Mouse (Mus musculus): ENCODE measurements around the gene Eif2s1. TPM values are rescaled to one million over a fixed set of nuclear protein-coding genes. Genes with fewer than 3 reads are reported as not detected.
"Not testable (repeated sequence)": the region's sequence is repeated elsewhere in the genome, so short reads cannot be mapped to it uniquely, and the experiment has no call there.

Gene Eif2s1
- polyA plus RNA-seq, 1 experiment from 2014 or later, result 147 TPM

DNA sequence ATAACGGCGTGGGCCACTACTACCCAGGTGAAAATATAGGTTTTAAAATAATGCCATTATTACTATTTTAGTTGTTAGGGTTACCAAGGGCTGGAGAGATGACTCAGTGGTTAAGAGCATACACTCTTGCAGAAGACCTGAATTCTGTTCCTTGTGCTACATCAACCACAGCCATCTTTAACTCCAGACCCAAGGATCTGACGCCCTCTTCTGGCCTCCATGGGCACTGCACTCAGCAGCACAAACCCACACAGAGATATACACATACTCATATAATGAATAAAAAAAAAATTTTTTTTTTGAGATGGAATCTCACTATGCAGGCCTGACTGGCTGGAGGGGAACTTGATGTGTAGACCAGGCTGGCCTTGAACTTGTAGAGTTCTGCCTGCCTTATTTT, 54.7 kb downstream of the Eif2s1 start:
- no peak for ATAC-seq (ENCODE audit: low FRiP score)
- H3K4me3 ChIP-seq (replicated peaks), result no peak overlapping the region
- no peak overlapping the region for H3K4me2 ChIP-seq
- 88% methylated on average over 3 of the region's 3 CpGs for WGBS
- H3K36me3 ChIP-seq, result no peaks in the 10 kb centered on the region
- no peak overlapping the region for H3K27ac ChIP-seq (replicated peaks)
- H3K9me3 ChIP-seq (replicated peaks), result no peaks in the 10 kb centered on the region
- H3K27me3 ChIP-seq (replicated peaks), result peaks cover 26% of the 10 kb centered on the region
- peaks cover 23% of the 10 kb centered on the region for H3K4me1 ChIP-seq
- no peak overlapping the region for H3K9ac ChIP-seq (replicated peaks)

DNA sequence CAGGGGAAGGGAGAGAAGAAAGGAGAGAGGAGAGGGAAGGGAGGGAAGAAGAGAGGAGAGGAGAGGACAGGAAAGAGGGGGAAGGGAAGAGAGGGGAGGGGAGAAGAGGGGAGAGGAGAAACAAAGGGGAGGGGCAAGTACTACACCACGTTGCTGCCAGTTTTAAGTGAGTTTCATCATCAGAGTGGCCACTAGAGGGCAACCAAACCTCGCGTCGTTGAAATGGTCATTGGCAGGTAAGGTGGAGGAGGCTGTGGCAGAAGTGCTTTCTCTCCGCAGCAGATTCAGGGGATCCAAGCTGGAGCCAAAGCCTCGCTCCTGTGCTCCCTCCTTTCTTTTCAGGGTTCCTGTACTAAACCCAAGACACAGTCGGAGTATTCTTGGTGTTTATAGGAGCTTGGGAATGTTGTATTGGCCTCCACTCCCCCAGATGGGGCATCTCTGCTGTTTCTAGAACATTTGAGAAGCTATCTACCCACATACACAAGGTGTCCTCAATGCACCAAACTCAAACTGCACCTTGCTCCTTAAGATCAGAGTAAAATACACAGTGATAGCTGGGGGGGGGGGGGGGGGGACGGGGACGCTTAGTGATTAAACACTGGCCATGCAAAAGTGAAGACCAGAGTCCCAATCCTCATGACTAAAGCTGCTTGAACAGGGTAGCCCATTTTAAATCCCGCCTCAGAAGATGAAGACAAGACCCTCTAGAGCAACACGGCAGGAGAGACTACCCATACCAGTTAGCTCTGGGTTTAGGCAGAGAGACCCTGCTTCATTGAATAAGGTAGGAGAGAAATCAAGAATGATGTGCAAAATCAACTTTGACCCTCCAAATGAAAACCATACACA, 56.8 kb downstream of the Eif2s1 start:
- H3K27me3 ChIP-seq (replicated peaks), result peaks cover 9% of the 10 kb centered on the region; the same call in 1 of the 2 replicates
- ATAC-seq (ENCODE audit: low FRiP score), result peak; percentile 84
- H3K4me3 ChIP-seq (replicated peaks), result peak overlapping the region; percentile 23
- 0 out of 2 replicates have a peak overlapping the region, but pooled peaks have one; percentile 34 for H3K9ac ChIP-seq (replicated peaks)
- no peaks in the 10 kb centered on the region for H3K9me3 ChIP-seq (replicated peaks)
- WGBS, result 11% methylated on average over 10 of the region's 11 CpGs
- H3K4me2 ChIP-seq, result peak overlapping the region; percentile 52
- no peaks in the 10 kb centered on the region for H3K36me3 ChIP-seq
- peaks cover 13% of the 10 kb centered on the region for H3K4me1 ChIP-seq
- no peak overlapping the region for H3K27ac ChIP-seq (replicated peaks)

DNA sequence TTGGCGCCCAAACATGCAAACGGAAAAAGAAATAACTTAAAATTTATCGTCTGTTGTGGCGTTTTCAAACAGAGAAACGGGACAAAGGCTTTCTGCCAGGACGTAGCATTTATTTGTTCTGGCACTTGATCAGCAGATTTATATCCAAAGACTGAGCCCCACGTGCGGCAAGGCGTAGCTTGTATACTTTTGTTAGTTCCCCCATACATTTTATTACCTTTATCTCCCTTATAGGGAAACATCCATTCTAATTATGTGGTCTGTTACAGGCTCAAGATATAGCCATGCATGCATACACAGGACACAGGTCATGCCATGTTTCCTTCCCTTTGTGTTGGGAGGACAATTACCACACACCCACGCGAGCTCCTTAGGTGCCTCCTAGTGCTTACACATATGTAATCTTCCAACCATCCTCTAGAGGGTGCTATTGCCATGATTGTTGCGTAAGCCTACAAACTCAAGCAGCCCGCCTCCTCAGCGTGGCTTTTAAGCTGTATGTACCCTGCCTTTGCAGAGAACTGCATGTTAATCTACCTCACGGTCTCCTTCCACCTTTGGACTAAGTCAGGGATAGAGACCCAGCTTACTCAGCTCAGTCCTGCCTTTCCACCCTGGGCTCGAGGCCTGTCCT, 57.6 kb downstream of the Eif2s1 start:
- Histone ChIP-seq H3K9me3 (replicated peaks) (no peaks in the 10 kb centered on the region), H3K27ac (replicated peaks) (no peak overlapping the region), H3K4me1 (peaks cover 13% of the 10 kb centered on the region), H3K9ac (replicated peaks) (no peak overlapping the region), H3K27me3 (replicated peaks) (peaks cover 2% of the 10 kb centered on the region; the same call in 1 of the 2 replicates), H3K4me3 (replicated peaks) (no peak overlapping the region; the same call in 1 of the 2 replicates), H3K36me3 (no peaks in the 10 kb centered on the region), H3K4me2 (peak overlapping the region; percentile 52)
- peak; percentile 79 for ATAC-seq (ENCODE audit: low FRiP score)
- WGBS, result 24% methylated on average over 16 of the region's 16 CpGs

- H3K27ac ChIP-seq (replicated peaks), result no peak overlapping the region
- ATAC-seq (ENCODE audit: low FRiP score), result no peak
- no peaks in the 10 kb centered on the region for H3K36me3 ChIP-seq
- H3K4me2 ChIP-seq, result no peak overlapping the region
- H3K9ac ChIP-seq (replicated peaks), result no peak overlapping the region
- H3K4me1 ChIP-seq, result peaks cover 13% of the 10 kb centered on the region
- no peaks in the 10 kb centered on the region for H3K27me3 ChIP-seq (replicated peaks)
- no peak overlapping the region for H3K4me3 ChIP-seq (replicated peaks)
- no peaks in the 10 kb centered on the region for H3K9me3 ChIP-seq (replicated peaks)
- 79% methylated on average over 4 of the region's 4 CpGs for WGBS
Observed at GRCm38 (mm10) chr12:78921421-78921820, 59.8 kb downstream of the Eif2s1 start.

GRCm38 (mm10) chr12:78922058-78922457, 60.4 kb downstream of the Eif2s1 start:
- no peak overlapping the region for H3K4me3 ChIP-seq (replicated peaks)
- no peaks in the 10 kb centered on the region for H3K27me3 ChIP-seq (replicated peaks)
- no peaks in the 10 kb centered on the region for H3K36me3 ChIP-seq
- WGBS, result 85% methylated on average over 3 of the region's 3 CpGs
- no peak overlapping the region for H3K9ac ChIP-seq (replicated peaks)
- peaks cover 13% of the 10 kb centered on the region for H3K4me1 ChIP-seq
- no peak overlapping the region for H3K27ac ChIP-seq (replicated peaks)
- H3K9me3 ChIP-seq (replicated peaks), result no peaks in the 10 kb centered on the region
- no peak overlapping the region for H3K4me2 ChIP-seq
- ATAC-seq (ENCODE audit: low FRiP score), result no peak

- not testable (repeated sequence) for H3K4me3 ChIP-seq (replicated peaks); H3K36me3 ChIP-seq; H3K27ac ChIP-seq (replicated peaks); H3K9ac ChIP-seq (replicated peaks); H3K4me2 ChIP-seq; ATAC-seq (ENCODE audit: low FRiP score); H3K9me3 ChIP-seq (replicated peaks); H3K27me3 ChIP-seq (replicated peaks)
- peaks cover 13% of the 10 kb centered on the region for H3K4me1 ChIP-seq
Observed at GRCm38 (mm10) chr12:78922977-78923376, 61.4 kb downstream of the Eif2s1 start.

- H3K4me2 ChIP-seq, result no peak overlapping the region
- ATAC-seq (ENCODE audit: low FRiP score), result no peak
Observed at GRCm38 (mm10) chr12:78923539-78924189, 62.0 kb downstream of the Eif2s1 start.

DNA sequence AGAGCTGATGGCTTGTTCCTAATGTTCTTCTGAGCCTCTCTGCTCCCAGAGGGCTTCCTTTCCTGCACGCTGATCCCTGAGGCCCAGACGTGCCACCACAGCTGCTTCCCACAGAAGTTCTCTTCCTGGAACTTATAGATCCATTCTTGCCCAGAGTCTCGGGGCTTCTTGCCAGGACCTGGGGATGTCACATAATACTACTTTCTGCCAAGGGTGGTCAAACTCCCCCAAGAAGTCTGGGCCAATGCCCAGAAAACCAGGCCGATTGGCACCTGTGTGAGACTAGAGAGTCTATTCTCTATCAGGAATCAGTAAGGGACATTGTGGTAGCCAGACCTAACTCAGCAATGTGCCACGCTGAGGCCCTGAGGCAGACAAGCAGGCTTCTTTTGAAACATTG, 65.7 kb downstream of the Eif2s1 start:
- Histone ChIP-seq H3K9ac (replicated peaks) (no peak overlapping the region), H3K4me3 (replicated peaks) (no peak overlapping the region), H3K36me3 (no peaks in the 10 kb centered on the region), H3K27ac (replicated peaks) (no peak overlapping the region), H3K27me3 (replicated peaks) (no peaks in the 10 kb centered on the region), H3K4me2 (no peak overlapping the region), H3K4me1 (no peaks in the 10 kb centered on the region), H3K9me3 (replicated peaks) (no peaks in the 10 kb centered on the region)
- ATAC-seq (ENCODE audit: low FRiP score), result no peak
- WGBS, result 82% methylated on average over 5 of the region's 5 CpGs

More at GRCm38 (mm10) chr12:78923539-78924189, 62.0 kb downstream of the Eif2s1 start:
- no peak overlapping the region for H3K9ac ChIP-seq (replicated peaks)
- no peaks in the 10 kb centered on the region for H3K9me3 ChIP-seq (replicated peaks)
- no peak overlapping the region for H3K27ac ChIP-seq (replicated peaks)
- 90% methylated on average over 7 of the region's 7 CpGs for WGBS
- no peaks in the 10 kb centered on the region for H3K36me3 ChIP-seq
- no peaks in the 10 kb centered on the region for H3K27me3 ChIP-seq (replicated peaks)
- no peak overlapping the region for H3K4me3 ChIP-seq (replicated peaks)
- peaks cover 9% of the 10 kb centered on the region for H3K4me1 ChIP-seq

DNA sequence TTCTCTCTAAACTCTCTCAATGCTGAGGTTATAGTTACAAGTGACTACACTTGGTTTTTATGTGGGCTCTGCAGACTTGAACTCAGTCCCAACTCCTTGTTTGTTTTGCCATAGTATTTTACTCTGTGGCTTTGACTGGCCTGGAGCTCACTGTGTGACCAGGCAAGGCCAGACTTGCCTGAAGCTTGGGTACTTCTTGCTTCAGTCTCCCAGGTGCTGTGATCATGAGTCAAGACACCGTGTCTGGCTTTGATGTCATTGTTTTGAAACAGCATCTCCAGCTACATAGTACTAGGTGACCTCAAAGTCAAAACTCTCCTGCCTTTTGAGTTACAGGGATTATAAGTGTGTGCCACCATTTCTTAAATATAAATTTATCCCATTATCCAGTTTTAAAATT, 68.3 kb downstream of the Eif2s1 start:
- no peak for ATAC-seq (ENCODE audit: low FRiP score)
- no peak overlapping the region for H3K4me3 ChIP-seq (replicated peaks)
- WGBS, result 81% methylated on average over 1 of the region's 1 CpGs

GRCm38 (mm10) chr12:78936494-78936893, 74.9 kb downstream of the Eif2s1 start:
- no peak for ATAC-seq (ENCODE audit: low FRiP score)
- Histone ChIP-seq H3K9ac (replicated peaks) (no peak overlapping the region), H3K4me2 (no peak overlapping the region), H3K27me3 (replicated peaks) (no peaks in the 10 kb centered on the region), H3K4me3 (replicated peaks) (no peak overlapping the region), H3K9me3 (replicated peaks) (no peaks in the 10 kb centered on the region), H3K27ac (replicated peaks) (no peak overlapping the region), H3K4me1 (no peaks in the 10 kb centered on the region), H3K36me3 (no peaks in the 10 kb centered on the region)
- 67% methylated on average over 4 of the region's 4 CpGs for WGBS

More for the DNA sequence above, 68.3 kb downstream of the Eif2s1 start:
- H3K9me3 ChIP-seq (replicated peaks), result no peaks in the 10 kb centered on the region
- no peak overlapping the region for H3K27ac ChIP-seq (replicated peaks)
- no peaks in the 10 kb centered on the region for H3K4me1 ChIP-seq
- no peak overlapping the region for H3K4me2 ChIP-seq
- no peaks in the 10 kb centered on the region for H3K27me3 ChIP-seq (replicated peaks)
- no peaks in the 10 kb centered on the region for H3K36me3 ChIP-seq
- no peak overlapping the region for H3K9ac ChIP-seq (replicated peaks)
